Mouse (Mus musculus) frontal cortex, postnatal 36 days (tissue): ENCODE measurements around the gene Atxn1.

Source experiments
- DNase-seq, 2 experiments: peaks; one replicate each; pipeline ENCODE4 v3.0.0; 2022; ENCODE audit warnings: low spot score in 2 of 2

Atxn1 gene

DNA sequence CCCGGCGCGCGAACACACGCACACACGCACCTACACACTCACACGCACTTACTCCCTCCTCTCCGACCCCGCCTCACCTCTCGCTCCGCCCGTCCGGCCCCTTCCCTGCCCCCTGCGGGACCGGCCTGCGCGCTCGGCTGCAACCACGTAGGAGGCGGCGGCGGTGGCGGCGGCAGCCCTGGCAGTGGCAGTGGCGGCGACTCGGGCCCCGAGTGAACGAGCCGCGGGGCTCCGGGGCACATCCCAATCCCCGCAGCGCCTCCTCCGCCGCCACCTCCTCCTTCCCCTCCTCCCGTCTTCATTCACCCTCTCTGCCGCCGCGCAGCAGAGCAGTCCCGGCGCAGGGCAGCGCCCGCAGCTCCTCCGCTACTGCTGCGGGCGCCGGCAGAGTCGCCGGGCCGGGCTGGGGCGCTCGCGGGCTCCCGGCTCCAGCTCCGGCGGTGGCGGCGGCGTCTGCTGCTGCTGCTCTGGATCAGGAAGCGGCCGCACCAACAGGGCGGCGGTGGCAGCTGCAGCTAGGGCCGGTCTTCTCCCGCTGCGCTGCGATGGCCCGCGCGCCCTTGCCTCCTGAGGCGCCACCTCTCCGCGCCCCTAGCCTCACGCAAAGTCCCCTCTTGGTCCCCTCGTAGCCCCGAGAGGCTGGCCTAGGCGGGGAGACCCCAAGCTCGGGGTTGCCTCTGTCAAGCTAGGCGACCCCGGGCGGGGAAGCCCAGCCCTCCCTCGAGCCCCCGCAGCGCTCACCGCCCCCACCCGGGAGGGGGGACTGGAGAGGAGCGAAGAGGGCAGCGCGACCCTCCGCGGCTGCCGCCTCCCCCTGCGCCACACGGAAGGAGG, 1.1 kb downstream of the Atxn1 start:
- DNase-seq: peak; percentile 69 to 71

DNA sequence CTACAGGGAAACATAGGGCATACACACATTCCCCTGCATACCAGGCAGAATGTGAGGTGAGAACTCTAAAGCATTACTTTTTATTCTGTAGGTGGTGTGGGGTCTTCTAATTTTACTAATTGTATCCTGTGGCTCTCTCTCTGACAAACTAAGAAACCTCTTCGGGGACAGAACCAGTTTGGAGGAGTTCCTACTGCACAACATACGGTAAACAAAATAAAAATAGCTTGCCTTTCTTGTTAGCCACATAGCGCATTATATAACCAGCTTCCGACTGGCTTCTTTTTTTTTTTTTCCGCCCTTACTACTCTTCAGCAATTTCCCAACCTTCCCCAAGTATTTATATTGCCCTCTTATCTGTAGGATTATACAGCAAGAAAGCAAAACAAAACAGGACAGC, 2.0 kb downstream of the Atxn1 start:
- peak in 1 of 2 experiments; percentile 38 for DNase-seq

DNA sequence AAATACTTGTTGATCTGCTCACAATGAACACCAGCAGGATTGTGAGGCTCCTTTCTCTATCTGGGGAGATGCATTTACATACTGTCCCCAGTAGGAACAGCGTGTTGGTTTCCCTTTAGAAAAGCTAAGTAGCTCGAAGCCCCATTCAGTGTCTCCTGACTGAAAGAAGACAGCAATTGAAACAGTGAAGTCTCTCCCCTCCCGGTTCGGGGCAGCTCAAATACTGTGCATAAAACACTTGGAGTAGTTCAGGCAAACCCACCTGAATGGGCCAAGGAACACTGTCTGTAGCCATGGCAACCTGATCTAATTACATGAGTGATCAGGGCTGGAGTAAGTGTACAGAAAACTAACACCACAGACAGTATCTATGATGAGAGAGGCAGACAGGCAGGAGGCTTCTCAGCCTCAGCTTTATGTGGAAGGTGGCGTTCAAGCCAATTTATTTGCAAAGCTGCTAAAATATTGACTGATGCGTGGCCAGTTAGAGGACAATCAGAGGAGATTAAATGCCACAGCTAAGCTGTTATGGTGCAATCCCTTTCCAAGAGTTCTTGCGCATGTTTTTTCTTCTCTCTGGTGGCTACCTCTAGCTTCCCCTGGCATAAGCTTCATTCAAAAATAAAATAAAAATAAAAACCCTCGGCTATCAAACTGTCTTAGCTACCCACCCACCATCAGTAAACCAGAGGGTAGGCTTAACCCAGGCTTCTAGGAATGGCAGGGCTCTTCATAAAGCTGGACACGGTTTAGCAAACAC, 2.8 kb downstream of the Atxn1 start:
- peak; percentile 30 to 46 for DNase-seq

DNA sequence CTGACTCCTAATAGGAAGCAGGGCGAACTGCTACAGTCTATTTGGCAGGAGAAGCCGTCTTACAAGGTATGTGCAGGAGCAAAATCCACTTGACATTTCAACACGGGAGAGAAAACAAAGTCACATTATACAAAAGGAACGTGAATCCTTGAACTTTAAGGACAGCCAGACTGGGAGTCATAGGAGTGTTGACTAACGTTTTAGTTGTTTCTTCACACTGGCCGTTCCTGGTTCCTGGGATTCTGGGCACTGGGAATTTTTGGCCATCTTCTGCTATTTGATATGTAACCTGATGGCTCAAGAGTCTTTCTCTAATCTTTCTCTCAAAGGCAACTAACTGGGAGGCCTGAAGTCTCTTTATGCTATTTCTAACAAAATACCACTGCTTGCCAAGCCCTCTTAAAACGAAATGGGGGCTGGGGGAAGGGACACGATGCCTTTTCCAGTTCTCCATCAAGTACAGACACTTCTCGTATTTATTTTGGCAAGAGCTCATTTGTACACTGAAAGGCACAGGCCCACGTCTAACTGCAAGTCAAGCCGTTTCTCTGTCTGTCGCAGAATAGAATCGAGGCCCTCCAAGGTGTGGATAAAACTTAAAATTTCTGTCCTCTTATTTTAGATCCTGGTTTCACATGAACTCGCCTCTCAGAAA, 4.4 kb downstream of the Atxn1 start:
- DNase-seq: no peak

DNA sequence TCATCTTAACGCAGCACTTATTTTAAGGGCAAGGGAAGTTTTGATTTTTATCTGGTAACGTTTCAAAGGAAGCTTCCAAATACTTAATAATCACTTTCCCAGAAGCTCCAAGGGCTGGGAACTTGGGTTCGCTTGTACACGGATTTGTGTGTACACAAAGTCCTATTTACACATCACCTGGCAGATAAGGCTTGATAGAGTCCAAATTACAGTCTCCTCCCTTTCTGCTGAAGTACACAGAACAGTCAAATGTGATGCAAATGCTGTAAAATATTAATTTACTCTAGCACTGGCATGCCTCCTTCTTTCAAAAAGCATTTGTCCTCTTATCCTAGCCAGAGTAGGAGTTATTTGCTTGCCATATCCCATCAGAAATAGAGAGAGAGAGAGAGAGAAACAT, 6.5 kb downstream of the Atxn1 start:
- DNase-seq: no peak

DNA sequence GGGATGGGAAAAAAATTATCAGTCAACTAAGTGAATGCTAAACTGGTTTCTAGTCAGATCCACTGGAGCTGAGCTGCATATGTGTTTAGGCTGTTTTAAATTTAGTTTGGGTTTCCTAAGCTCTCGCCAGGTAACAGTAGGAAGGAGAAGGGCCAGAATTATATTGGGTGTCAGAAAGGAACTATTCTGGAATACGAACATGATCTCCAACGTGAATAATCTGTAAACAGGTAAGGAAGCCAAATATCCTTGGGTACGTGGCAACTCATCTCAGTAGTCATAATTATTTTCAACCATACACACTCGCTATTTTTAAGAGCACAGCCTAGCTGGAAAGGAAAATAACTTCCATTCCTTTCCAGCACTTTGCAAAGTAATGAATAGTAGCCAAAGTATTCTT, 7.2 kb downstream of the Atxn1 start:
- no peak for DNase-seq

DNA sequence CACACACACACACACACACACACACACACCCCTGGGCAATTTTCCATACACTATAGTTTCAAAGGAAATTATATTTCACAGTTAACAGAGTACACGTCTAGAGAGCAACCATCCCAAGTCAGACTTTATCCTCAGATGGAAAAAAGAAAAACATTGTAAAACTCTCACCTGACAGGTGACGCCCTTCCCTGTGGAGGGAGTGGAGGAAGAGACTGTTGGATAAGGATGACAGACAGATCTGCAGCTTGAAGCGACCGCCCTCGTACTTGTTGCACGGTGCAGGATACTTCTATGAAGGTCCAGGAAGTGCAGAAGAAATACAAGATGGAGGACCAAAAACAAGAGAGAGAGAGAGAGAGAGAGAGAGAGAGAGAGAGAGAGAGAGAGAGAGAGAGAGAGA, 8.5 kb downstream of the Atxn1 start:
- DNase-seq: no peak

DNA sequence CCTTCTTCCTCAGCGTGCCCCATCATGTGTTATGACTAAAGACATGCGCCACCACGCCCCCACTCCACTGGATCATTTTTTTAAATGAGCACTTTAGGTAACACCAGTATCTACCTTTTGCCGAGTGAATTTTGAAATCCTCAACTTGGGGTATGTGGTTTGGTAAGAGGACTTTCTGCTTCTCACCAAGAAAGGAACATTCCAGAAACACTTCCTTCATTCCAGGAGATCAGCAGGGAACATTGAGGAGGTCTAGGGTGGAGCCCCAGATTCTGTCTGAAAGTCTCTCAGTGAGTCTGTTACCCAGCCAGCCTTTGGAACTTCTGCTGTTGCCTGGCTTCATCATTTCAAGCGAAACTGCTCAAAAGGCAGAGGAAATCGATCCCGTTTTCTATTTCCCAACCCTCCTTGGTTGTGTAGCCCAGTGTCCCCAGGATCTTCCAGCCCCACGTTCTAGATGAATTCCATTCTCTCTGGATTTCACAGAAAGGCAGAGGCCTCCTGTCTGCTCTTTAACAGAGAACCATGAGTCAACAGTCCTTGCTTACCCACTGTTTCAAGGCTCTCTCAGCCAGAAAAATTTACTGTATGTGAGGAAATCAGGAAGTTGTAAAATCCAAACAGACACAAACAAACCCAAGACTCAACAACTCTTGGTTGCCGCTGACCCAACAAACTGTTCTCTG, 9.3 kb downstream of the Atxn1 start:
- no peak for DNase-seq

DNA sequence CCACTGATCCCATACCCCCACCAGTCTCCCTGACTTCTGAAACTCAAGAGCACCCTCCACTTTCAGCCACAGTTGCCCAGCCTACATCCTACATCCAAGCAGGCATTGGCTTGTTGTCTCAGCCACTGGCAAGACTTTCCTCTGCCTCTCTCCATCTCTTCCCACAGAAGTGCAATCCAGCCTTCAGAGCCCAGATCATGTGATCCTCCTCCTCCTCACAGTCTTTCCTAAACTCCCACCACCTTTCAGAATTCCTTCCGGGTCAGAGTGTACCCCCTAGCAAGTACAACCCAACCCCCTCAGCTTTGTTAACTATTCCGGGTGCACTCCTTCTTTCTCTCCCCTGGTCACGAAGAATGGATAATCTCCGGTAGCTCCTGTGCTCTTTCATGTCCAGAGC, 11.7 kb downstream of the Atxn1 start:
- DNase-seq: peak; percentile 41 to 51

DNA sequence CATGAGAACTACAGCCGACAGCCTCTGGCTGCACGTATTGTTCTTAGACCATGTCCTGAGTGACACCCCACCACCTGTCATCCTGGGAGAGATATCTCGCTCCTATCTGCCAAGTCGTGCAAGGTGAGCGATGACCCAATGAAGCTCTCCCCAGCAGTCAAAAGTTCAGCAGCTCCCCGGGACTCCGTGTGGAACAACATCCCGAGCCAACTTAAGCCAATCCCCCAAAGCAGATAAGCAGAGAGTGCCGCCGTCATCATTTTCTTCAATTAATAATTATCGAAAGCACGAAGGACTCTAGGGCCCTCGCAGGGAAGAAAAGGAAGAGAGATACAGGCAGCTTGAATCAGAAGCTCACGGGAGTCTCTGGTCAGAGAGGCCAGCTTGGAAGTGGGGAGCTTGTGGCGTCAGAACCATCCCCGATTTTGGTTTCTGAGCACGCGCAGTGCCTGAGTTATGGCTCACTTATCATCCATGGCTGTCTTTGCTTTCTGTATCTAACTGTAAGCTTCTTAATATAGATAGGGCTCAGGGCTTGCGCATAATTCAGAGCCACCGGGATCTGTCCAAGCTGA, 13.7 kb downstream of the Atxn1 start:
- DNase-seq: no peak

DNA sequence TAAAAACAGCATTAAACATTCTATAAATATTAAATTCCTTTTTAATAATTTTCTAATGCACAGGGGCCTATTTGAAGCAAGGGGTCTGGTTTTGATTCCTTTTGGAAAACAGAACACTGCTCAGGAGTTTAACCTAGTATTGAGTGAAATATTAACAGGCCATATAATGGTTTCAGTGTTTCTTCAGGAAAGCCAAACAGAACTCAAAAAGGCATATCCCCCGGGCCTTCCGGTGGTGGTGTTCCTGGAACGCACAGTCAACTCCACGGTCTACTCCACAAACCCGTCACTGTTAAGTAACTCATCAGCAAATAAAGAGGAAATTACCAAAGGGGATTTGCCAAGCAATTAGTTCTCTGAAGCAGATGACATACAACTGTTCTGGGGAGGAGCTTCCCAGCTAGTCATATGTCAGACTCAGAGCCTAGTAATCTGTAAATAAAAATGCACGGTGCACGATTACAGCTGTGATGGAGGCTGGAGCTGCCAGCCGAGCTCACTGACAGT, 14.4 kb downstream of the Atxn1 start:
- DNase-seq: no peak

DNA sequence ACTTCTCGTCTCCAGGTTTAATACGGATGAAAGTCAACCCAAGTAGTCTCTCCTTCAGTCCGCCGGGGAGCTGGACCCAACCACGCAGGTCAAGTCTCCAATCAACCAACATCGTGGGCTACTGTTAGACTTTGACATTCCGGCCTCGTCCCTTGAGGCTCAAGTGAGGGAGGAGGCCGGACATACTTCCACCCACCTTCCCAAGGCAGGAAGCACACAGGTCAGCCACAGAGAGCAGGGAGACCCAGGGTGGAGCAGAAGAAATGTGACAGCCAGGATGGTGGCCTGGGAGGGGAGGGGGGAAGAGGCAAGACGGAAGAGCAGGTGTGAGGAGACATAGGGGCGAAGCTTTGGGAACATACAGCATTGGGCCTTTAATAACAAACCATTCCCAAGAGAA, 18.7 kb downstream of the Atxn1 start:
- DNase-seq: no peak

DNA sequence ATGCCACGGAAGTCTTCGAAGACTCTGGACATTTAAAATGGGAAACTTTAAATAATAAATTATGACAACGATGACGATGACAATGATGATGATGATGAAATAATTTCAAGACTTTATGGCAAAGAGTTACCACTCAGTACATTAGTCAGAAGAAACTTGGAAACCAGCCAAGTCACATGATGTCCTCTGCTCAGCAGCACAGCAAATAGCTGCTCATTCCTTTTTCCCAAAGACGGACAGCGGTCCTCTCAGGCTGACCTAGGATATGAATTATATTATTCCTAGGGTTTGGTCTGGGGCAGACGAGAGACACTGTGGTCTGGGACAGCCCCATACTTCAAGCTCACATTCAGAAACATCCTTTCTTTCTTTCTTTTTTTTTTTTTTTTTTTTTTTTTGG, 22.5 kb downstream of the Atxn1 start:
- no peak for DNase-seq

DNA sequence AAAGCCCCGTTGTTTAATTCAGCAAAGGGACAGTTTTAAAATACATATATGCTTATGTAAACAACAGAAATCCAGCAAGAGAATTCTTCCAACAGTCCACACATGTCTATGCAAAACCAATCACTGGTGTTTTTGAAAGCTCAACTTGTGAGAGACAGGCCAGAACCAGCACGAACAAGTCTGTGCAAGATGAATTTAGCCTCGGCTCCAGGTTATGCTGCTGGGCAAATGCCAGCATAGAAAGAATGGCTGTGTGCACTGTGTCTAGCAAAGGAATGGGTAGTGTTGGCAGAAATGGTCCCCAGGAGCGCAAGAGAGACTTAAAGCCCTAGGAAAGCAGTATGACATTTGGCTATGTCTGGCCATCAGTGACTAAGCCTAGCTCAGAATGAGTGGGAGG, 24.1 kb downstream of the Atxn1 start:
- DNase-seq: no peak

DNA sequence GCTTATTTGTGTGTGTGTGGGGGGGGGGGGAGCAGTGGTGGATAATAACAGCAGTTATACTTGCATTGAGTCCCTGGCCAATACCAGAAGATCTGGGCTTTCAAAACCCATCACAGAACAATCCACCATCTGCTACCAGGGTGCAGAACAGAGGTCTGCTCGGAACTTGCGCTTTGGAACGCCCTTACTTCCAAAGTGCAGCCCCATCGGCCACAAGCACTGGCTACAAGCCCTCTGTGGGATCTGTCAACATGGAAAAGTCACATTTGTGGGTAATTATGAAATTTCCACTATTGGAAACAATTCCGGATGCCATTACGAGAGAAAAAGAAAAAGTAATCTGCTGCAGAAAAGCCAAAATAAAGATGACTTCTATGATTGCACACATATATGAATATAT, 25.2 kb downstream of the Atxn1 start:
- DNase-seq: no peak

DNA sequence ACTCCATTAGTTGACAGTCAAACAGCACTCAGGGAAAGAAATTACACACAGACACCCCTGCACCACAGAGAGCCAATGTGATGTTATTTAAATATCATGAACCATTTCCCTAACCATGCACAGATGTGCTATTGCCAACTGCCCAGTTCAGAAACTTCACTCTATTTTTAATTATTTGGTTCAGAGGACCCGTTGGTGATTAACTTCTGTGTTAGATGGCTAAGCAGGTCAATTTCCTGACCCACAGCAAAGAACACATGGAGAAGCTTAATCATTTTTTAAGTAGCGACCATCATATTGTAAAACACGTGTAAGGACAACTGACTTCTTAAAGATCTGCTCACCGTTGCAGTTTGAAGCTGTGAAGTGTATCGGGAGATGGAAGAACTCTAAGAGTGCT, 26.7 kb downstream of the Atxn1 start:
- no peak for DNase-seq

DNA sequence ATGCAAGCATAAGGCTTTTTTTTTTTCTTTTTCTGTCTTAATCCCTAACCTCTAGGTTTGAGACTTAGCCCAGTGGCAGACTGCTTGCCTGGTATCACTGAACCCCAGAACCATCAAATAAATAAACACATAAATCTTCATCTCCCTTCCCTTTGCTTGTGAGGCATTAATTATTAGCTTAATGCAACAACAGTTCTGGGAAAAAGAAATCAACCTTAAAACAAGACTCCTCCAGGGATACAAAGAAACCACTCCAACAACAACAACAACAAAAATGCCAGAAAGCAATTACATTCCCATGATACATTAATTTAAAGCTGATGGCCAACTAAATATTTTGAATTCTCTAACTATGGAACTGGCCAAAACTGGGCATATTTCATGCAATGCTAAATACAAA, 28.0 kb downstream of the Atxn1 start:
- DNase-seq: no peak

DNA sequence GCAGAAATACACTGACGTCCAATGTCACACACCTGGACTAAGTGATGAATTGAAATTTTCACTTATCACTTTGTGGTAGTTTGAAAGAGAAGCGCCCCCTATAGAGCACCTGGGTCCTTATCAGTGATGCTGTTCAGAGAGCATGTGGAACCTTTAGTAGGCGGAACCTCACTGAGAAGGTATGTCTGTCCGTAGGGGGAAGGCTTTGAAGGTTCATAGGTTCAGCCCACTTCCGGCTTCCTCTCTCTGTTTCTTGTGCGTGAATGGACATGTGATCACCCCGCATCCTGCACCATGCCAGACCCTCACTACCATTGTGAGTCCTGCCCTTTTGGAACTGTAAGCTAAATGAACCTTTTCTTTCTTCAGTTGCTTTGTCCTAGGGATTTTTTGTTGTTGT, 29.0 kb downstream of the Atxn1 start:
- no peak for DNase-seq

DNA sequence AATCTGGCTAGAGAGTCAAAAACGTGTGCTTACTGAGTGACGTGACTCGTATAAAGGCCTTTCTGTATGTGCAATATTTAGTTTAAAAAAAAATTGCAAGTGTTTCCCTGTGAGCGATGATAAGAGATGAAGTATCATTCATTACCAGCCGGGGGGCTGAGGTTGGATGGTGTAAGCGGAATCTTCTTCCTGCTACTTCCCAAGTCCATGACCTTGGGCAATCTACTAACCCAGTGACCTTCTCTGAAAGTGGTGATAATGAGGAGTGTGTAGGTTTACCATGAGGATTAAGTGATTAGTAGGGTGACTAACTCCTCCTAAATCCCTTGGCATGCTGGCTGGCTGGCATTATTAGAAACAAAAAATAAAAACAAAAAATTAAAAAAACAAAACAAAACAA, 30.0 kb downstream of the Atxn1 start:
- no peak for DNase-seq

DNA sequence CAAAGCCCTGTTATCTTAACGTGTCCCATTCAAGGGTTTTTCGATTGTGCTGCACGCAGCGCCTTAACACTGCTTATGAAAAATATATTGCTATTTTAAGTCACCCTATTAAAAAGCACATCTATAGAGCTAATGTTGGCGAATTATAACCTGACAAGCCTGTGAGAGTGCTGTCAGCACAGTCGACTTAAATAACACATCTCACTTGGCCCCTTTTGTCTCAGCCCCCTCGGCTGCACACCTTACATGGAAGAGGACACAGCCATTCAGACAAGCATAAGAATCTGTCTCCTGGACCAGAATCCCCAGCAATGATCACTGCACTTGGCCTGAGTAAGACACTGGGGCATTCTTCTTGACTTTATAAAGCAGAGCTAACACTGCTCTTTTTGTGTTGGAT, 30.7 kb downstream of the Atxn1 start:
- DNase-seq: no peak

DNA sequence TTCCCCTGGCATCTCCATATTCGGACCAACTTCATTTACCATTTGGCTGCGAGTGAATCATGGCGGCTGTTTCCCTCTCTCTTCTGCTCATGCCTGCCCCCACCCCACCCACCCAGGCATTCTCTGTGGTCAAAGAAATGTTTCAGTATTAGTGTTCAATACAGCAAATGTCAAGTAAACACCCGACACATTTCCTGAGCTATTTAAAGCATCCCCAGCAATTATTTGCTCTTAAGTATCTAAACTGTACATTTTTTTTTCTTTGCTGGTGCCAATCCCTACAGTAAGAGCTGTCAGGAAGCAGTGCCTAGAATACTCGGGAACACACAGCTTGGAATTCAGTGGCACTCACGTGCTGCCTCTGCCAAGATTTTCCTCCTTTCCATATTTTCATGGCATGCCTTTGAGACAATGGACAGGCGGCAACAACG, 32.3 kb downstream of the Atxn1 start:
- DNase-seq: no peak

DNA sequence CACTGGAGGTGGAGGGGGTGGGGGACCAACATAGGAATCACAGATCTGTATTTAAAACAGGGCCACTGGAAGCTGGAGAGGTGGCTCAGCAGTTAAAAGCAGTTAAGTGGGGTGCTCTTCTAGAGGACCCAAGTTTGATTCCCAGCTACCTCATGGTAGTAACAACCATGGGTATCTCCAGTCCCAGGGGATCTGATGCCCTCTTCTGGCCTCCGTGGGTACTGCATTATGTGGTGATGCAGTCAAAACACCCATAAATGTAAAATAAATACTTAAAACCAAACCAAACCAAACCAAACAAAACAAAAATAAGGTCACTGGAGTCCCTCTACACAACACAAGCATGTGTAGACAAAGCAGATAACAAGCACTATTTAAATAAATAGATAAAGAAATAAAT, 32.9 kb downstream of the Atxn1 start:
- no peak for DNase-seq
